Mouse (Mus musculus): ENCODE results near the gene Bsnd. TPM values are rescaled to one million over a fixed set of nuclear protein-coding genes. Genes with fewer than 3 reads are reported as not detected.

The Bsnd gene
- polyA plus RNA-seq, 1 experiment: not detected

- H3K36me3 ChIP-seq (replicated peaks; ENCODE audit: low read length): peaks cover 98% of the 10 kb centered on the region
Measured at GRCm38 (mm10) chr4:106436475-106436874, 55.6 kb downstream of the Bsnd start.

GRCm38 (mm10) chr4:106435426-106435825 is 56.7 kb downstream of the Bsnd start:
- peaks cover 98% of the 10 kb centered on the region for H3K36me3 ChIP-seq (replicated peaks; ENCODE audit: low read length)
- no peaks in the 10 kb centered on the region for H3K9me3 ChIP-seq
- TF ChIP-seq GATA1 (IDR thresholded peaks at IDR 0.05; ENCODE audit: borderline replicate concordance, low read length) (no peak), FLI1 (IDR thresholded peaks at IDR 0.05; ENCODE audit: low read length) (no peak)
- no peak overlapping the region for H3K4me3 ChIP-seq (replicated peaks)
- H3K27me3 ChIP-seq (replicated peaks): no peaks in the 10 kb centered on the region
- no peaks in the 10 kb centered on the region for H3K4me1 ChIP-seq

More at GRCm38 (mm10) chr4:106436475-106436874, 55.6 kb downstream of the Bsnd start:
- H3K27me3 ChIP-seq (replicated peaks): no peaks in the 10 kb centered on the region
- TF ChIP-seq FLI1 (IDR thresholded peaks at IDR 0.05; ENCODE audit: low read length): no peak
- TF ChIP-seq GATA1 (IDR thresholded peaks at IDR 0.05; ENCODE audit: borderline replicate concordance, low read length): no peak
- no peaks in the 10 kb centered on the region for H3K9me3 ChIP-seq
- no peak overlapping the region for H3K4me3 ChIP-seq (replicated peaks)
- H3K4me1 ChIP-seq: no peaks in the 10 kb centered on the region

Other genes starting within 250 kb of the Bsnd start
- gene Usp24, start 176.1 kb downstream of the Bsnd start, polyA plus RNA-seq (2012; ENCODE audit: insufficient read depth, low replicate concordance): 11.0 and 19.5 TPM in 2 replicates
- gene Pcsk9, start 28.0 kb downstream of the Bsnd start, polyA plus RNA-seq (2012; ENCODE audit: insufficient read depth, low replicate concordance): 0.13 TPM in 1 of 2 replicates, not detected in the other
- 125 TPM in 2 replicates for gene Dhcr24, start 68.8 kb upstream of the Bsnd start, polyA plus RNA-seq (2012; ENCODE audit: insufficient read depth, low replicate concordance)
- gene Lexm, start 125.0 kb upstream of the Bsnd start, polyA plus RNA-seq (2012; ENCODE audit: insufficient read depth, low replicate concordance): not detected in 2 replicates
- gene Ttc22, start 130.1 kb upstream of the Bsnd start, polyA plus RNA-seq (2012; ENCODE audit: insufficient read depth, low replicate concordance): not detected in 2 replicates
- 2.3 TPM in 1 of 2 replicates, not detected in the other for gene Pars2, start 158.8 kb upstream of the Bsnd start, polyA plus RNA-seq (2012; ENCODE audit: insufficient read depth, low replicate concordance)
- gene Ttc4, start 186.7 kb upstream of the Bsnd start, polyA plus RNA-seq (2012; ENCODE audit: insufficient read depth, low replicate concordance): 4.3 and 5.9 TPM in 2 replicates
- not detected in 2 replicates for gene Mroh7, start 238.6 kb upstream of the Bsnd start, polyA plus RNA-seq (2012; ENCODE audit: insufficient read depth, low replicate concordance)
- not detected in 2 replicates for gene Fam151a, start 241.6 kb upstream of the Bsnd start, polyA plus RNA-seq (2012; ENCODE audit: insufficient read depth, low replicate concordance)

Data from megakaryocyte, embryonic 14.5 days (primary cell).